Mouse (Mus musculus) embryonic fibroblast, embryonic 13.5 days (primary cell): Measurements from ENCODE around the gene Zfp740.

Experiments
- CTCF ChIP-seq: IDR thresholded peaks from 2 replicates; pipeline ENCODE4 v1.5.1; 2011; ENCODE audit warnings: mild to moderate bottlenecking, control low read depth, low read length, moderate library complexity, borderline replicate concordance; ENCODE audit not compliant: insufficient read depth
- POLR2A ChIP-seq: IDR thresholded peaks from 2 replicates; pipeline ENCODE4 v1.6.1; 2011; ENCODE audit warnings: low read depth, mild to moderate bottlenecking, control low read depth, low read length, moderate library complexity

DNA sequence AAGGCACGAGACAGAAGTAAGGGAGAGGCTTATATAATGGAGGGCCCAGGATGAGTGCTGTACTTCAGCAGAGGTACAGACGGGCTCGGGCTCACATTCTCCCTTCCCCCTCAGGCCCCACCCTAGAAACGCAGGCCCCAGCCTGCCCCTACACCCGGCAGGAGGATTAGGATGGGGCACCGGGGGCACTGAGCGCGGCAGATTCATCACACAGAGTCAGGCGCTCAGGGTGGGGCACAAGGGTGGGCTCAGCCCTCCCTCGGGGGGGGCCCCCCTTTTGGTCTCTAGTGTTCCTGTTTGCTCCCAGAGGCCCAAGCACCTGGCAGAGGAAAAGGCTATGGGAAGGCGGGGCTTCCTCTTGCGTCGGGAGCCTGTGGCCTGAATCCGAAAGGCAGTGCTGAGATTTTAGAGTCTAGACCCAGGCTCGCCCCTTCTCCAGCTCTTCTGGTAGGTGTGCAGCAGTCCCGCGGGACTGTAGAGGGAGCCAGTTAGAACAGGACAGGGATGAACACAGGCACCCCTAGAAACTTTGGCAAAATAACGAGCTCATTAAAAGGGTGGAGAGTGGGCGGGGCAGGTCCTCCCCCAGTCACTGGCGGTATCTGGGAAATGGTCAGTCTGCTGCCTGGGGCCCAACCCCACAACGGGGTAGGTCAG is 32.5 kb downstream of the Zfp740 start:
- TF ChIP-seq CTCF (no peak), POLR2A (no peak)
